Mouse (Mus musculus) embryo, embryonic 9.5 days (tissue): ENCODE data around the gene Igfbp1.
"Not testable (repeated sequence)": the region's sequence is repeated elsewhere in the genome, so short reads cannot be mapped to it uniquely, and the experiment has no call there.

ENCODE experiments used
- DNase-seq: peaks from one replicate; pipeline ENCODE4 v3.0.0-alpha.2; 2017; ENCODE audit errors: extremely low spot score

Gene Igfbp1

GRCm38 (mm10) chr11:7195312-7195685 lies 2.3 kb upstream of the Igfbp1 start:
- no peak for DNase-seq

- no peak for DNase-seq
Measured at GRCm38 (mm10) chr11:7198006-7198405, 424 bp downstream of the Igfbp1 start.

GRCm38 (mm10) chr11:7198481-7199256 lies 1.1 kb downstream of the Igfbp1 start:
- no peak for DNase-seq

DNA sequence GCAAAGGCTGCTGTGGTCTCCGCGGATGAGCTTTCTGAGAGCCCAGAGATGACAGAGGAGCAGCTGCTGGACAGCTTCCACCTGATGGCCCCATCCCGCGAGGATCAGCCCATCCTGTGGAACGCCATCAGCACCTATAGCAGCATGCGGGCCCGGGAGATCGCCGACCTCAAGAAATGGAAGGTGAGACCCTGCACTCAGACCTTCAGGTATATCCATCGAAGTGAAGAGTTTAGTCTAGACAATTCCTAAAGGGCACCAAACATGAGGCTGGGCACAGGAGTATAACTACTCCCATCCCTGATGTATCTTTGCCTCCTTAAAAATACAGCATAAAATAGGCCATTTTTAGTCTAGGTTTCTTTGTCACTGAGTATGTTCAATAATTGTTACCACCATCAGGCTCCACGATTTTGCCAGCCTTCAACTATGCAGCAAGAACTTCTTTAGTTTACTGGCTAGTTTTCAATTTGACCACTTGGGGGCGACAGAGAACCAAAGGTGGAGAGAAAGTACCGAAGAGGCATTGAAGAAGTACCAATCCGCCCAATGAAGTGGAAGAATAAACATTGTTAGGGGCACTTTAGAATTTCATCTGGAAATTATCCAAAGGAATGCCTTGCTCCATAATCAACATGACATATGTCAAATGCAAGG lies 2.3 kb downstream of the Igfbp1 start:
- DNase-seq, result peak; percentile 61

GRCm38 (mm10) chr11:7200393-7200783 lies 2.8 kb downstream of the Igfbp1 start:
- no peak for DNase-seq

GRCm38 (mm10) chr11:7202206-7202605 lies 4.6 kb downstream of the Igfbp1 start:
- DNase-seq, result no peak

DNA sequence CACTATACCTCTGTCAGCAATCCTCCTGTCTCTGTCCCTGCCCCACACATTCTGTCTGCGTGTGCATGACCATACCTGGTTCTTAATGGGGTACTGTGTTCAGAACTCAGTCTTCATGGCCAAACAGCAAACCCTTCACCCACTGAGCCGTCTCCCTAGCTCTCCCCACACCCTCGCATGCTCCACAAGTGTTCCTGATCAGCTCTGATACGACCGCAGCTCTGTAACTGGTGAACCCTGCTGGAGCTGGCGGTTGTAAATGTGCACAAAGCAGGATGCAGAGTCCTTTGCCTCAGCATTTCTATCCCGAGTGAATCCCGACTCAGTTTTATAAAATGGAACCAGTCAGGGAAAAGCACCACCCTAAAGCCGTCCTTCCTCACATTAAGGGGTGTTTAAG lies 6.3 kb downstream of the Igfbp1 start:
- DNase-seq, result no peak

DNA sequence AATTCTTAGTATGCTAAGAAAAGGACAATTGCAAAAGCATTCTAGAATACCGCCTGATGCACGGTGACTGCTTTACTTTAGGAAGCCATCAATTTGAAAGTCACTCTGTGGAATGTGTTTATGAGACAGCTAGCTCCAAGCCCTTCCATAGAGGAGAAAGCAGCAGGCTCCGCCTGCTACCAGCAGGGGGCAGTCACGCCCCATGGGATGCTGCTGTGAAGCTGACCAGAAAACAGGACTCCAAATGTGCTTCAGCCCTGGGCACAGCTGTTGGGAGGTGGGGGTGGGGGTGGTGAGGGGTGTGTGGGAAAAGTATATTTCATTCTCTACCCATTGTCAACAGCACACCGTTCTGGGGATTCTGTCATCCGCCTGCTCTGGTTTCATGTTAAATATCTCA lies 12.8 kb downstream of the Igfbp1 start:
- DNase-seq, result peak; percentile 78

DNA sequence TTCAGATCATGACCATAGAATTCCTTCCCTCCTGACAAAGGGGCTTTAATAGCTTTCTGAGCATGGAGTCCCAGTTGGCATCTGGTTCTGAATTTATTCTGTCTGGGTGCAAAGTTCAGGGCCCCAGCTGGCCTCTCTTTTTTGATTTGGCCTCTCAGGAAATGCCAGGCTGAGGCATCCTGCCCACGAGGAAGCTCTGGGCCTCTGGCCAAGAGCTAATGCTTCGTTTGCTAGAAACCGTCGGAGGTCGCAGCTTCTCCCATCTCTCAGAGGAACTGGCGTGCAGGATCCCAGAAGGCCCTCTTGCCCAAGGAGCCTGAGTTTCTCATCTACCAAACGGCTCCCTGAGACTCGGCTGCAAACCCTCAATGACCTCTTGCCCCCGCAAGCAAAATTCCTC lies 13.6 kb downstream of the Igfbp1 start:
- peak; percentile 17 for DNase-seq

GRCm38 (mm10) chr11:7212126-7212798 lies 14.7 kb downstream of the Igfbp1 start:
- DNase-seq, result peak; percentile 35

DNA sequence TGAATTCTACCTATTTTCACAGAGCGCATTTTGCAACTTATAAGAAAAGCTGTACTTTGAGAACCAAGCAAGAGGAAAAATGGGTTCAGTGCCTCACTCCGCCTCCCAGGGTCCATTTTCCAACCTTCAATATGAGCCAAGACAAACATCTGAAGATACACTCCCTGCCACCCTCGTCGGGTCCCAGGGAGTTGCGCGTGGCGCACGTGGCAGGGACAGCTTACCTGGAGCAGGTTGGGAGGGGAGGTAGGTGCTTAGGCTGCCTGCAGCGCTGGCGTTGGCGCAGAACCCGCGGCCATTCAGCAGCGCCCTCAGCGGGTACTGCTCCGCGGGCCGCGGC lies 15.5 kb downstream of the Igfbp1 start:
- DNase-seq, result no peak

DNA sequence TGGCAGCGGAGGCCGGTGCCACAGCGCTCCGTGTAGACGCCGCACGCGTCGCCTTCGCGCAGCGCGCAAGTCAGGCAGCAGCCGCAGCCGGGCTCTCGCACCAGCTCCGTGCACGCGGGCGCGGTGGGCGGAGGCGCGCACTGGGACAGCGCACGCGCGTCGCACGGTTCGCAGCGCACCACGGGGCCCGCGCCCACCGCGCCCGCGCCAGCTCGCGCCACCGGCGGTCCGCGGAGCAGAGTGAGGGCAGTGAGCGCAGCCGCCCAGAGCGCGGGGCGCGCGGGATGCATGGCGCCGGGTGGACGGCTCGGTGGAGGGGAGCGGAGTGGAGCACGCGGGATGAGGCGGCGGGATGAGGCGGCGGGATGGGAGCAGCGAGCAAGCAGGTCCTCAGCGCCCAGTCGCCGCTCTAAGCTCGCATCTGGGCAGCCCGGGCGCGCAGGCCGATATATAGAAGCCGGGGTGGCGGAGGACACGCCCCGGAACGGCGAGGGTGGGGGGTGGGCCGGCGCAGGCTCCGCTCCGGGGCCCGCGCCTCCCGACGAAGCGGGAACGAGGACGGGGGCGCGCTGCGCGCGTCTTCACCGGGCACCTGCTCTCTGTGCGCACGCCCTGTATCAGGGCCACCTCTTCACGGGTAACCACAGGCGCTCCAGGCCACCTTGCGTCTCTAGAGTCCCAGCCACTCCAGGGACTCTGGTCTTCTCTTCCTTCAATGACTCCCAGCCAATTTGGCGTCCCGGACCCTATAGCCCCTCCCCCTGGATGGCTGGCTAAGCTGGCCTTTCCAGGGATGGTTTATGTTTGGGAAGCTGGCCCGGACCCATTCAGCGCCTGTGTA lies 16.1 kb downstream of the Igfbp1 start, which contains the start of gene Igfbp3:
TSS of gene Igfbp3 (minus strand) at position 423 of the 841 bp plus-strand sequence.
- DNase-seq, result peak; percentile 71

DNA sequence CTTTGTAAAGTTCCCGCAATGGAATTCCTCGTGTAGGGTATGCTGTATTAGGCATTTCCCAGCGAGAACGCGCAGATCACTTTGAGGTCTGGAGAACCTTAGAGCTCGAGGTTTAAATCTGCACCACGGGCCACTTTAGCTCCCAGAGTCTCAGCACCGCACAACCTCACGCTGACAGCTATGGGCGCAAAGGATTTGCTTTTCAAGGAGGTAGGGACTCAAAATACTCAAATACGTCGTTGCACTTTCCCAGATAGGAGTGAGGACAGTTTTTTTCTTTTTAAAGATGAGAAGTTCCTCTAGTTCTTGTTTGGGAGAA lies 16.7 kb downstream of the Igfbp1 start:
- DNase-seq, result no peak

DNA sequence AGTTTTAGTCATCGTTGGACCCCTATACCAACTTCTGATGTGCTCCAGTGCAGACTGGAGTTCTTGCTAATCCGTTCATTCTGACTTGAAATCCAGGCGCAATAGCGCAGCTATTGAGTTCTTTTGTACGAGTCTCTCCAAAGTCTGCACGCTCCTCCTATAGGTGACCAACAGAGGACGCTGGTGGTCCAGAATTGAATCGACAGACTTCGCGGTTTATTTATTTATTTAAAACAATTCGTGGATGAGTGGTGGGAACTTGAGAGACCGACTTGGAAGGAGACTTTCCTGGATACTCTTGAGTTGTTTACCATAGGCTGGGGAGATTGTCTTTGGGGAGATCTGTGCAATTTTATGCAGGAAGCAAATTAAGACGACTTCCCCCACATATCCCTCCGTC lies 17.2 kb downstream of the Igfbp1 start:
- DNase-seq, result peak; percentile 76

DNA sequence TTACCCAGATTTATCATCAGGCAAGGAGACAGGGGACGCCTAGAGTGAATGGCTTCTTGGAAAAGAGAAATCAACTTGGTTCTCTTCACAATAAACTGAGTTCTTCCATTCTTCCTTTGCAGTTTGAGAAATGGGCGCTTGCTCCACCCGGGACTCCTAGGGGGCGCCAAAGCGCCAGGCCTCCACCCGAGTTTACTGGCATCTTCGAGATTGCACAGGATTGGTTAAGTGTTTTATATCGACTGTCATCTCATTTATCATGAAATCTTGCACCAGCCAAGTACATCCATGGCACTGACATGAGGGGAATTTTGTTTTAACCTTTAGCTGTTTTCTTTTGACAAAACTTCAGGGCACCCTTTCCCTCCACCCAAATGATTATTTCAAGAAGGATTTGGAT lies 18.1 kb downstream of the Igfbp1 start:
- peak; percentile 55 for DNase-seq

GRCm38 (mm10) chr11:7221826-7222225 lies 24.2 kb downstream of the Igfbp1 start:
- DNase-seq, result not testable (repeated sequence)

GRCm38 (mm10) chr11:7226200-7226599 lies 28.6 kb downstream of the Igfbp1 start:
- no peak for DNase-seq

GRCm38 (mm10) chr11:7226810-7227550 lies 29.4 kb downstream of the Igfbp1 start:
- DNase-seq, result no peak

DNA sequence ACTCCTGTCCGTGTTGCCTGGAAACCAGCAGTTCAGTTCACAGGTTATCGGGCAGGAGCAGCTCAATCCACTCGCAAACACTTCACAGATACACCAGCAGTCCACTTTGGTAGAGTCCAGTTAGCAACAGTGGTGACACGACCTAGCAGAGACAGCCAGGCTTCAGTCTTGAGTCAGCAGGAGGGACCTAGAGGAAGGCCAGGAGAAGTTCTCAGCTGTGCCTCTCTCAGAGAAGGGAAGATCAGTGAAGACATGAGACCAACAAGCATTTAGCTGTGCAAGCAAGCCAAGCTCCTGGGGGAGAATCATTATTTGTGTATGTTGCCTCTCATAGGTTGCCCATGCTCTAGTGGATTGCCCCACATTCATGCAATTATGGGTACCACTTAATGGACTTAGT lies 30.5 kb downstream of the Igfbp1 start:
- no peak for DNase-seq

DNA sequence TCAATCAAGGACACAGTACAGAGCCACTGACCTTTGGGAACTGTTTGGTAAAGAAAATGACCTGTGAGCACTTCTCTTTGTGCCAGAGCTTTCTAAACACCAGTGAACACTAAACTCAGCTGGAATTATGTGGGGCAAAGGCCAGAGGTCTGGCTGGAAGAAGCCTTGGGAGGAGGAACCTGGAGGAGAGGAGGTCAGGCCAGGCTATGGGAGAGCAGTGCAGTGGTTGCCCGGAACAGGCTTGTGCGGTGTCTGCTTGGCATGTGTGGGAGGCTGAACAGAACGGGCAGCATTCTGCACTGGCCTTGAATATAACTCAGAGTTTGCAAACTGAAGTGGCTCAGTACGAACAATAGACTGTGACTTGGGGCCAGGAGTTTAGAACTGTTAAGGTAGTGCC lies 32.4 kb downstream of the Igfbp1 start:
- no peak for DNase-seq

DNA sequence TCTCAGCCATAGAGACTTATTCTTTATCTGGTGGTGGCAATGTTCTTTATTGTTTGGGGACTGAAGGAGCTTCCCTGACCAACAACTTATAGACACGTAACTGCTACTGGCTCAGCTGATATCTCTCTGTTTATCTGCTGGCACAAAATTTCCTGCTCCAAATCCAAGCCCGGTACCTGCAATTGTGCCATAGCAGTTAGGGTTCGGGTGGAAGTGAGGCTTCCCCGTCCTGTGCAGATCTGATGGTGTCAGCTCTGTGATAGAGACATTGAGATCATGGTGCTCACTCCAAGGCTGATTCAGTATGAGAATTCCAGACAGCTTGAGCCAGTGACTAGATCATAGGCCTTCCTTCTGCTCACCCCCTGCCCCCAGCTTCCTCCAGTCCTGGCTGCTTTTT lies 34.4 kb downstream of the Igfbp1 start:
- no peak for DNase-seq

DNA sequence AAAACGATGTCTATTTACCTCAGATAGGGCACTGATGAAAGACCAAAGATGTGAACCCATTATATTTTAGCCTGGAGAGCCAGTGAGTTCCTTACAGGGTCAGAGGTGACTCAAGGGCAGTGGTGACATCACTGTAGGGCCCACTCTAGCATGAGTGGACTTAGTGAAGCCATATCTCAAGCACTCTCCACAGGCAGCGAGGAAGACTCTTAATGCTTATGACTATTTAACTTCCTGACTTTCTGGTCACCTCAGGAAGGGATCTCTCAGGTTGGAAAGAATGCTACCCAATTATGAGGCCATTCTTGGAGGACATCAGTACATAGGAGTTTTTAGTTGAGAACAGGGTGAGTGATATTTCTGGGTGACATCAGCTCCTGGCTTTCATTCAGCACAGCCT lies 35.8 kb downstream of the Igfbp1 start:
- DNase-seq, result no peak
